Mouse (Mus musculus) natural killer cell, adult 2 months (primary cell): Measurements from ENCODE around the gene Psen2.
A peak's percentile ranks its signal among the peaks of the same experiment; 100 is the strongest.

ENCODE experiments used
- DNase-seq, 2 experiments: peaks; one replicate each; pipeline ENCODE4 v3.0.0; 2022; ENCODE audit warnings: low spot score in 2 of 2

The Psen2 gene

GRCm38 (mm10) chr1:180198959-180199714 is 64.1 kb downstream of the Psen2 start, which contains the start of gene Coq8a:
Gene Coq8a, minus strand, starts transcription at chr1:180199602.
- DNase-seq = peak; percentile 69 to 82

- peak in 1 of 2 experiments; percentile 19 for DNase-seq
Observed at GRCm38 (mm10) chr1:180197956-180198355, 65.3 kb downstream of the Psen2 start.

GRCm38 (mm10) chr1:180196508-180196907 is 66.7 kb downstream of the Psen2 start:
- DNase-seq = no peak

- DNase-seq = peak; percentile 96 to 97
Observed at GRCm38 (mm10) chr1:180195703-180196381, 67.4 kb downstream of the Psen2 start.

GRCm38 (mm10) chr1:180194781-180195471 is 68.3 kb downstream of the Psen2 start:
- DNase-seq = peak; percentile 21 to 51

GRCm38 (mm10) chr1:180194048-180194447 is 69.2 kb downstream of the Psen2 start:
- DNase-seq = no peak

GRCm38 (mm10) chr1:180193391-180193935 is 69.8 kb downstream of the Psen2 start:
- DNase-seq = no peak

GRCm38 (mm10) chr1:180192866-180193265 is 70.4 kb downstream of the Psen2 start:
- DNase-seq = no peak

GRCm38 (mm10) chr1:180191651-180192220 is 71.5 kb downstream of the Psen2 start:
- no peak for DNase-seq

GRCm38 (mm10) chr1:180191112-180191511 is 72.1 kb downstream of the Psen2 start:
- no peak for DNase-seq

GRCm38 (mm10) chr1:180188951-180189350 is 74.3 kb downstream of the Psen2 start:
- no peak for DNase-seq

- DNase-seq = no peak
Observed at GRCm38 (mm10) chr1:180186371-180186770, 76.9 kb downstream of the Psen2 start.

GRCm38 (mm10) chr1:180185877-180186276 is 77.4 kb downstream of the Psen2 start:
- no peak for DNase-seq

- no peak for DNase-seq
Observed at GRCm38 (mm10) chr1:180184768-180185167, 78.5 kb downstream of the Psen2 start.

GRCm38 (mm10) chr1:180183525-180184159 is 79.6 kb downstream of the Psen2 start:
- no peak for DNase-seq

- no peak for DNase-seq
Observed at GRCm38 (mm10) chr1:180182731-180183130, 80.5 kb downstream of the Psen2 start.

- no peak for DNase-seq
Observed at GRCm38 (mm10) chr1:180181966-180182319, 81.3 kb downstream of the Psen2 start.

GRCm38 (mm10) chr1:180181304-180181965 is 81.8 kb downstream of the Psen2 start:
- DNase-seq = no peak

- no peak for DNase-seq
Observed at GRCm38 (mm10) chr1:180179840-180180239, 83.4 kb downstream of the Psen2 start.

- DNase-seq = no peak
Observed at GRCm38 (mm10) chr1:180179100-180179499, 84.1 kb downstream of the Psen2 start.

GRCm38 (mm10) chr1:180178340-180178739 is 84.9 kb downstream of the Psen2 start:
- no peak for DNase-seq
